Mouse (Mus musculus) liver, embryonic 14.5 days (tissue): ENCODE data around the gene Fkbpl. TPM values are rescaled to one million over a fixed set of nuclear protein-coding genes. Genes with fewer than 3 reads are reported as not detected.

Experiments
- ATAC-seq: fragments of 200-750 bp; cut with Nextera tagmentation; 2 replicates; pipeline ENCODE4 v1.8.0; 2017; ENCODE audit warnings: moderate number of reproducible peaks, mild to moderate bottlenecking, moderate library complexity; ENCODE audit not compliant: insufficient read depth
- DNase-seq, 3 experiments: peaks; one replicate each; pipeline ENCODE4 v3.0.0-alpha.2; 2012 to 2013; ENCODE audit warnings: low read depth in 3 of 3, low spot score in 3 of 3
- H3K27ac ChIP-seq: fragments of 300-500 bp; sonication (generic); 2 replicates; pipeline ENCODE4 v1.5.1; 2014; ENCODE audit warnings: moderate library complexity, mild to moderate bottlenecking, control low read depth, inconsistent platforms
- H3K27me3 ChIP-seq: fragments of 300-500 bp; sonication (generic); 2 replicates; pipeline ENCODE4 v1.6.1; 2014; ENCODE audit warnings: mild to moderate bottlenecking, low read length, moderate library complexity; ENCODE audit not compliant: control insufficient read depth, insufficient read depth
- H3K36me3 ChIP-seq: fragments of 300-500 bp; sonication (generic); replicated peaks from 2 replicates; pipeline ENCODE4 v1.6.1; 2014; ENCODE audit warnings: low read depth; ENCODE audit not compliant: control insufficient read depth, insufficient read depth
- H3K4me1 ChIP-seq, 2 experiments: fragments of 200-500 bp in 1 of 2; fragments of 300-500 bp in 1 of 2; sonication (generic) in 1 of 2; replicated peaks; 2 replicates each; pipeline ENCODE4 v1.6.1; 2012 to 2014; ENCODE audit warnings: antibody characterized with exemption in 1 of 2, inconsistent platforms in 1 of 2, low read length in 1 of 2; ENCODE audit not compliant: control insufficient read depth in 2 of 2, insufficient read depth in 2 of 2
- H3K4me2 ChIP-seq: fragments of 300-500 bp; sonication (generic); 2 replicates; pipeline ENCODE4 v1.6.1; 2014; ENCODE audit warnings: low read depth, mild to moderate bottlenecking, control low read depth, moderate library complexity
- H3K4me3 ChIP-seq, 2 experiments: fragments of 200-500 bp in 1 of 2; fragments of 300-500 bp in 1 of 2; sonication (generic) in 1 of 2; 2 replicates each; pipeline ENCODE4 v1.5.1; 2012 to 2014; ENCODE audit warnings: low read depth in 2 of 2, low read length in 2 of 2, mild to moderate bottlenecking in 2 of 2, control low read depth in 1 of 2, inconsistent platforms in 1 of 2, moderate library complexity in 1 of 2; ENCODE audit not compliant: insufficient read depth in 1 of 2
- H3K9ac ChIP-seq: fragments of 300-500 bp; sonication (generic); replicated peaks from 2 replicates; pipeline ENCODE4 v1.6.1; 2014; ENCODE audit warnings: mild to moderate bottlenecking, control low read depth, moderate library complexity
- H3K9me3 ChIP-seq: fragments of 300-500 bp; sonication (generic); 2 replicates; pipeline ENCODE4 v1.6.1; 2016; ENCODE audit warnings: low read length, mixed read lengths; ENCODE audit not compliant: control insufficient read depth
- CTCF ChIP-seq: IDR thresholded peaks from 2 replicates; pipeline ENCODE4 v1.5.1; 2016; ENCODE audit warnings: antibody characterized with exemption, low read depth, control low read depth
- EP300 ChIP-seq: IDR thresholded peaks from 2 replicates; pipeline ENCODE4 v1.6.1; 2016; ENCODE audit warnings: antibody characterized with exemption, low read depth
- WGBS: fragments of 180-500 bp; shearing (Covaris S2); extraction: QIAGEN DNeasy Blood & Tissue Kit; methylation state at CpG from one replicate; pipeline ENCODE4 v1.1.7; 2014; ENCODE audit not compliant: insufficient replicate concordance; 5-methylcytosine and 5-hydroxymethylcytosine counted together
- polyA plus RNA-seq, 2 experiments: library from polyadenylated mRNA; depleted of rRNA in 1 of 2; stranded (reverse) in 1 of 2; unstranded in 1 of 2; fragments of >200 nt; fragmentation: Nextera tagmentation in 1 of 2; extraction: Ambion mirVana in 1 of 2; gene quantifications; 2 replicates each; pipeline versions ENCODE4 v1.2.1 to v1.2.3; 2012 to 2014

The Fkbpl gene
- polyA plus RNA-seq, 2 experiments = 1.6 to 2.9 TPM

- Histone ChIP-seq H3K27ac (peak overlapping the region; percentile 76), H3K4me2 (peak overlapping the region; percentile 79), H3K9ac (peak overlapping the region; percentile 90), H3K9me3 (no peaks in the 10 kb centered on the region), H3K4me1 (peaks cover 12 to 23% of the 10 kb centered on the region in 2 experiments), H3K27me3 (no peaks in the 10 kb centered on the region), H3K4me3 (peak overlapping the region; percentile 74 to 78), H3K36me3 (peaks cover 5% of the 10 kb centered on the region)
- ATAC-seq (no peak), DNase-seq (no peak)
- no peak for TF ChIP-seq CTCF
- no peak for TF ChIP-seq EP300
- 14% methylated on average over 32 of the region's 32 CpGs for WGBS
Observed at GRCm38 (mm10) chr17:34606186-34607039, 38.2 kb upstream of the Fkbpl start.

GRCm38 (mm10) chr17:34607997-34608396 lies 36.6 kb upstream of the Fkbpl start:
- TF ChIP-seq CTCF = no peak
- no peak for TF ChIP-seq EP300
- no peak overlapping the region for H3K4me2 ChIP-seq
- H3K4me3 ChIP-seq = no peak overlapping the region
- peaks cover 12 to 18% of the 10 kb centered on the region in 2 experiments for H3K4me1 ChIP-seq
- no peak overlapping the region for H3K27ac ChIP-seq
- no peaks in the 10 kb centered on the region for H3K27me3 ChIP-seq
- ATAC-seq (no peak), DNase-seq (no peak)
- no peaks in the 10 kb centered on the region for H3K9me3 ChIP-seq
- no peak overlapping the region for H3K9ac ChIP-seq
- peaks cover 3% of the 10 kb centered on the region; the same call in 1 of the 2 replicates for H3K36me3 ChIP-seq
- 81% methylated on average over 7 of the region's 7 CpGs for whole genome bisulfite sequencing

GRCm38 (mm10) chr17:34611050-34611449 lies 33.5 kb upstream of the Fkbpl start:
- Histone ChIP-seq H3K4me1 (peaks cover 3 to 8% of the 10 kb centered on the region in 2 experiments; a peak in 3 of 4 replicates), H3K4me2 (no peak overlapping the region), H3K4me3 (no peak overlapping the region), H3K36me3 (peaks cover 3% of the 10 kb centered on the region; the same call in 1 of the 2 replicates), H3K9ac (no peak overlapping the region), H3K27me3 (no peaks in the 10 kb centered on the region), H3K9me3 (no peaks in the 10 kb centered on the region), H3K27ac (no peak overlapping the region)
- no peak for ATAC-seq
- no peak for DNase-seq
- 77% methylated on average over 8 of the region's 8 CpGs for WGBS
- TF ChIP-seq EP300 = no peak
- TF ChIP-seq CTCF = no peak

- Histone ChIP-seq H3K27me3 (no peaks in the 10 kb centered on the region), H3K36me3 (peaks cover 3% of the 10 kb centered on the region; the same call in 1 of the 2 replicates), H3K9ac (no peak overlapping the region; the same call in 1 of the 2 replicates), H3K9me3 (no peaks in the 10 kb centered on the region), H3K27ac (peak overlapping the region; percentile 8), H3K4me2 (no peak overlapping the region), H3K4me3 (no peak overlapping the region), H3K4me1 (no peaks in the 10 kb centered on the region; a peak in 1 of 4 replicates)
- peak; percentile 73 for ATAC-seq
- WGBS = 31% methylated on average over 11 of the region's 11 CpGs
- TF ChIP-seq EP300 = peak; percentile 84
- TF ChIP-seq CTCF = no peak
- no peak for DNase-seq
Observed at GRCm38 (mm10) chr17:34613054-34613645, 31.4 kb upstream of the Fkbpl start.

- TF ChIP-seq CTCF (no peak), EP300 (no peak)
- peaks cover 3% of the 10 kb centered on the region; the same call in 1 of the 2 replicates for H3K36me3 ChIP-seq
- peak overlapping the region; percentile 8; the same call in 1 of the 2 replicates for H3K27ac ChIP-seq
- no peaks in the 10 kb centered on the region; a peak in 1 of 4 replicates for H3K4me1 ChIP-seq
- ATAC-seq (no peak), DNase-seq (no peak)
- no peaks in the 10 kb centered on the region for H3K9me3 ChIP-seq
- no peaks in the 10 kb centered on the region for H3K27me3 ChIP-seq
- H3K4me3 ChIP-seq = no peak overlapping the region
- 80% methylated on average over 10 of the region's 10 CpGs for WGBS
- no peak overlapping the region for H3K4me2 ChIP-seq
- no peak overlapping the region; the same call in 1 of the 2 replicates for H3K9ac ChIP-seq
Observed at GRCm38 (mm10) chr17:34613830-34614229, 30.7 kb upstream of the Fkbpl start.
